Mouse (Mus musculus) liver, embryonic 12.5 days (tissue): ENCODE data around the gene Galnt2. TPM values are rescaled to one million over a fixed set of nuclear protein-coding genes. Genes with fewer than 3 reads are reported as not detected.
A peak's percentile ranks its signal among the peaks of the same experiment; 100 is the strongest.

ENCODE experiments used
- ATAC-seq: fragments of 200-750 bp; cut with Nextera tagmentation; 2 replicates; pipeline ENCODE4 v1.8.0; 2017; ENCODE audit warnings: moderate number of reproducible peaks, mild to moderate bottlenecking, moderate library complexity
- H3K27ac ChIP-seq: fragments of 300-500 bp; sonication (generic); 2 replicates; pipeline ENCODE4 v1.5.1; 2016; ENCODE audit warnings: mild to moderate bottlenecking
- H3K27me3 ChIP-seq: fragments of 300-500 bp; sonication (generic); replicated peaks from 2 replicates; pipeline ENCODE4 v1.6.1; 2016; ENCODE audit warnings: mild to moderate bottlenecking, moderate library complexity
- H3K36me3 ChIP-seq: fragments of 300-500 bp; sonication (generic); 2 replicates; pipeline ENCODE4 v1.6.1; 2016; ENCODE audit warnings: mild to moderate bottlenecking, moderate library complexity
- H3K4me1 ChIP-seq: fragments of 300-500 bp; sonication (generic); 2 replicates; pipeline ENCODE4 v1.6.1; 2016
- H3K4me2 ChIP-seq: fragments of 300-500 bp; sonication (generic); 2 replicates; pipeline ENCODE4 v1.6.1; 2016; ENCODE audit warnings: mild to moderate bottlenecking, moderate library complexity
- H3K4me3 ChIP-seq: fragments of 300-500 bp; sonication (generic); 2 replicates; pipeline ENCODE4 v1.5.1; 2016; ENCODE audit warnings: mild to moderate bottlenecking, moderate library complexity
- H3K9ac ChIP-seq: fragments of 300-500 bp; sonication (generic); 2 replicates; pipeline ENCODE4 v1.6.1; 2016; ENCODE audit warnings: mild to moderate bottlenecking, moderate library complexity
- H3K9me3 ChIP-seq: fragments of 300-500 bp; sonication (generic); replicated peaks from 2 replicates; pipeline ENCODE4 v1.6.1; 2016; ENCODE audit warnings: mild to moderate bottlenecking, moderate library complexity
- WGBS: fragments of 180-500 bp; shearing (Covaris S2); methylation state at CpG from one replicate; pipeline ENCODE4 v1.1.7; 2016; ENCODE audit not compliant: insufficient replicate concordance; 5-methylcytosine and 5-hydroxymethylcytosine counted together
- polyA plus RNA-seq: library from polyadenylated mRNA; unstranded; fragments of >200 nt; fragmentation: Nextera tagmentation; extraction: Ambion mirVana; gene quantifications from 2 replicates; pipeline ENCODE4 v1.2.1, GENCODE M21; 2016

The Galnt2 gene
- polyA plus RNA-seq, 1 experiment from 2014 or later, result 37.5 TPM

- Histone ChIP-seq H3K4me1 (no peaks in the 10 kb centered on the region), H3K36me3 (no peaks in the 10 kb centered on the region), H3K4me3 (no peak overlapping the region), H3K27ac (no peak overlapping the region), H3K9ac (no peak overlapping the region), H3K9me3 (no peaks in the 10 kb centered on the region), H3K27me3 (peaks cover 7% of the 10 kb centered on the region; the same call in 1 of the 2 replicates), H3K4me2 (no peak overlapping the region)
- WGBS, result 60% methylated on average over 7 of the region's 7 CpGs
- ATAC-seq, result no peak
These were observed 30.8 kb upstream of the Galnt2 start for GRCm38 (mm10) chr8:124200400-124200799.

- no peak overlapping the region for H3K27ac ChIP-seq
- WGBS, result 60% methylated on average over 8 of the region's 8 CpGs
- ATAC-seq, result no peak
- no peaks in the 10 kb centered on the region for H3K4me1 ChIP-seq
- peaks cover 7% of the 10 kb centered on the region; the same call in 1 of the 2 replicates for H3K27me3 ChIP-seq
- no peak overlapping the region for H3K4me3 ChIP-seq
- H3K9ac ChIP-seq, result no peak overlapping the region
- H3K9me3 ChIP-seq, result no peaks in the 10 kb centered on the region
- no peak overlapping the region for H3K4me2 ChIP-seq
- H3K36me3 ChIP-seq, result no peaks in the 10 kb centered on the region
These were observed 29.5 kb upstream of the Galnt2 start for GRCm38 (mm10) chr8:124201706-124202105.

- no peak overlapping the region for H3K9ac ChIP-seq
- no peak overlapping the region for H3K27ac ChIP-seq
- WGBS, result 62% methylated on average over 5 of the region's 5 CpGs
- H3K4me1 ChIP-seq, result no peaks in the 10 kb centered on the region
- H3K36me3 ChIP-seq, result no peaks in the 10 kb centered on the region
- ATAC-seq, result no peak
- no peak overlapping the region for H3K4me3 ChIP-seq
- H3K4me2 ChIP-seq, result no peak overlapping the region
- no peaks in the 10 kb centered on the region for H3K9me3 ChIP-seq
- peaks cover 5% of the 10 kb centered on the region; the same call in 1 of the 2 replicates for H3K27me3 ChIP-seq
These were observed 28.3 kb upstream of the Galnt2 start for GRCm38 (mm10) chr8:124202895-124203294.

- Histone ChIP-seq H3K36me3 (no peaks in the 10 kb centered on the region), H3K9ac (no peak overlapping the region), H3K4me1 (no peaks in the 10 kb centered on the region), H3K27me3 (no peaks in the 10 kb centered on the region; the same call in 1 of the 2 replicates), H3K4me2 (no peak overlapping the region), H3K9me3 (no peaks in the 10 kb centered on the region), H3K27ac (no peak overlapping the region), H3K4me3 (no peak overlapping the region)
- ATAC-seq, result no peak
- 77% methylated on average over 13 of the region's 13 CpGs for WGBS
These were observed 27.1 kb upstream of the Galnt2 start for GRCm38 (mm10) chr8:124204001-124204601.

GRCm38 (mm10) chr8:124212148-124212547 is 19.0 kb upstream of the Galnt2 start:
- ATAC-seq, result no peak
- H3K4me1 ChIP-seq, result no peaks in the 10 kb centered on the region
- WGBS, result 57% methylated on average over 2 of the region's 2 CpGs
- H3K27ac ChIP-seq, result no peak overlapping the region
- no peak overlapping the region for H3K4me2 ChIP-seq
- no peak overlapping the region for H3K4me3 ChIP-seq
- H3K9ac ChIP-seq, result no peak overlapping the region
- no peaks in the 10 kb centered on the region for H3K36me3 ChIP-seq
- no peaks in the 10 kb centered on the region for H3K9me3 ChIP-seq
- 0 out of 2 replicates have a peak, but pooled peaks cover 7% of the 10 kb centered on the region for H3K27me3 ChIP-seq

- no peak for ATAC-seq
- Histone ChIP-seq H3K9me3 (no peaks in the 10 kb centered on the region), H3K4me1 (no peaks in the 10 kb centered on the region), H3K9ac (no peak overlapping the region), H3K4me3 (no peak overlapping the region), H3K4me2 (no peak overlapping the region), H3K36me3 (no peaks in the 10 kb centered on the region), H3K27me3 (0 out of 2 replicates have a peak, but pooled peaks cover 5% of the 10 kb centered on the region), H3K27ac (no peak overlapping the region)
These were observed 14.2 kb upstream of the Galnt2 start for GRCm38 (mm10) chr8:124216951-124217350.

- Histone ChIP-seq H3K4me2 (no peak overlapping the region), H3K4me1 (peaks cover 47% of the 10 kb centered on the region), H3K27ac (no peak overlapping the region), H3K36me3 (no peaks in the 10 kb centered on the region), H3K9me3 (no peaks in the 10 kb centered on the region), H3K9ac (no peak overlapping the region), H3K27me3 (peaks cover 15% of the 10 kb centered on the region), H3K4me3 (no peak overlapping the region)
- ATAC-seq, result no peak
- 23% methylated on average over 2 of the region's 2 CpGs for WGBS
These were observed 1.3 kb upstream of the Galnt2 start for GRCm38 (mm10) chr8:124229883-124230282.

- peak; percentile 3; the same call in 1 of the 2 replicates for ATAC-seq
- Histone ChIP-seq H3K27me3 (peaks cover 15% of the 10 kb centered on the region), H3K9ac (no peak overlapping the region), H3K27ac (no peak overlapping the region), H3K4me1 (peaks cover 47% of the 10 kb centered on the region), H3K9me3 (no peaks in the 10 kb centered on the region), H3K4me3 (peak overlapping the region; percentile 89), H3K4me2 (peak overlapping the region; percentile 97), H3K36me3 (no peaks in the 10 kb centered on the region)
- WGBS, result 45% methylated on average over 8 of the region's 8 CpGs
These were observed 555 bp upstream of the Galnt2 start for GRCm38 (mm10) chr8:124230496-124231175.

GRCm38 (mm10) chr8:124231485-124232279 is 491 bp downstream of the Galnt2 start:
- Histone ChIP-seq H3K9me3 (no peaks in the 10 kb centered on the region), H3K4me2 (peak overlapping the region; percentile 97), H3K27ac (peak overlapping the region; percentile 77), H3K27me3 (peaks cover 15% of the 10 kb centered on the region), H3K4me1 (peaks cover 47% of the 10 kb centered on the region), H3K36me3 (0 out of 2 replicates have a peak, but pooled peaks cover under 1% of the 10 kb centered on the region), H3K4me3 (peak overlapping the region; percentile 89), H3K9ac (peak overlapping the region; percentile 85)
- ATAC-seq, result peak; percentile 83
- under 1% methylated on average over 83 of the region's 83 CpGs for WGBS

- peak overlapping the region; percentile 97 for H3K4me2 ChIP-seq
- 6% methylated on average over 18 of the region's 18 CpGs for WGBS
- H3K4me1 ChIP-seq, result peaks cover 47% of the 10 kb centered on the region
- H3K9me3 ChIP-seq, result no peaks in the 10 kb centered on the region
- H3K27me3 ChIP-seq, result peaks cover 15% of the 10 kb centered on the region
- peak overlapping the region; percentile 85 for H3K9ac ChIP-seq
- 0 out of 2 replicates have a peak, but pooled peaks cover 2% of the 10 kb centered on the region for H3K36me3 ChIP-seq
- H3K4me3 ChIP-seq, result peak overlapping the region; percentile 89
- ATAC-seq, result no peak
- H3K27ac ChIP-seq, result 0 out of 2 replicates have a peak overlapping the region, but pooled peaks have one; percentile 77
These were observed 1.0 kb downstream of the Galnt2 start for GRCm38 (mm10) chr8:124232280-124232600.

GRCm38 (mm10) chr8:124234496-124234895 is 3.3 kb downstream of the Galnt2 start:
- Histone ChIP-seq H3K27me3 (peaks cover 15% of the 10 kb centered on the region), H3K27ac (no peak overlapping the region), H3K4me2 (no peak overlapping the region), H3K4me3 (no peak overlapping the region), H3K4me1 (peaks cover 53% of the 10 kb centered on the region), H3K9ac (no peak overlapping the region), H3K9me3 (no peaks in the 10 kb centered on the region), H3K36me3 (0 out of 2 replicates have a peak, but pooled peaks cover 2% of the 10 kb centered on the region)
- no peak for ATAC-seq
- 50% methylated on average over 2 of the region's 2 CpGs for WGBS

GRCm38 (mm10) chr8:124235536-124235935 is 4.3 kb downstream of the Galnt2 start:
- Histone ChIP-seq H3K4me2 (no peak overlapping the region), H3K27me3 (peaks cover 9% of the 10 kb centered on the region), H3K27ac (no peak overlapping the region), H3K9ac (no peak overlapping the region), H3K4me1 (peaks cover 54% of the 10 kb centered on the region), H3K36me3 (0 out of 2 replicates have a peak, but pooled peaks cover 2% of the 10 kb centered on the region), H3K4me3 (no peak overlapping the region), H3K9me3 (no peaks in the 10 kb centered on the region)
- ATAC-seq, result no peak
- 85% methylated on average over 4 of the region's 4 CpGs for WGBS
